Mouse (Mus musculus): ENCODE results near the gene Siglece. TPM values are rescaled to one million over a fixed set of nuclear protein-coding genes. Genes with fewer than 3 reads are reported as not detected.

The Siglece gene
- polyA plus RNA-seq, 2 experiments = 1.6 to 2.0 TPM

GRCm38 (mm10) chr7:43623819-43624218 is 36.1 kb downstream of the Siglece start:
- 26% methylated on average over 10 of the region's 10 CpGs for WGBS (ENCODE audit: insufficient replicate concordance)
- ATAC-seq (ENCODE audit: insufficient read depth) (no peak), DNase-seq (ENCODE audit: low read depth in 3 of 3, low spot score in 3 of 3) (no peak)
- Histone ChIP-seq H3K27me3 (ENCODE audit: control insufficient read depth, insufficient read depth, low read length) (no peaks in the 10 kb centered on the region), H3K4me3 (ENCODE audit: insufficient read depth in 1 of 2, low read depth in 2 of 2, low read length in 2 of 2) (no peak overlapping the region), H3K9me3 (ENCODE audit: control insufficient read depth, low read length) (no peaks in the 10 kb centered on the region), H3K4me2 (ENCODE audit: low read depth) (no peak overlapping the region), H3K36me3 (replicated peaks; ENCODE audit: control insufficient read depth, insufficient read depth, low read depth) (no peaks in the 10 kb centered on the region), H3K27ac (no peak overlapping the region), H3K4me1 (replicated peaks; ENCODE audit: control insufficient read depth in 2 of 2, insufficient read depth in 2 of 2, low read length in 1 of 2) (no peaks in the 10 kb centered on the region), H3K9ac (replicated peaks) (no peak overlapping the region)
- TF ChIP-seq EP300 (IDR thresholded peaks at IDR 0.05; ENCODE audit: low read depth) (no peak), CTCF (IDR thresholded peaks at IDR 0.05; ENCODE audit: low read depth) (no peak)

- H3K9me3 ChIP-seq (ENCODE audit: control insufficient read depth, low read length) = no peaks in the 10 kb centered on the region
- no peak for TF ChIP-seq CTCF (IDR thresholded peaks at IDR 0.05; ENCODE audit: low read depth)
- TF ChIP-seq EP300 (IDR thresholded peaks at IDR 0.05; ENCODE audit: low read depth) = no peak
- ATAC-seq (ENCODE audit: insufficient read depth) (no peak), DNase-seq (ENCODE audit: low read depth in 3 of 3, low spot score in 3 of 3) (no peak)
- H3K36me3 ChIP-seq (replicated peaks; ENCODE audit: control insufficient read depth, insufficient read depth, low read depth) = no peaks in the 10 kb centered on the region
- no peak overlapping the region for H3K4me3 ChIP-seq (ENCODE audit: insufficient read depth in 1 of 2, low read depth in 2 of 2, low read length in 2 of 2)
- H3K4me1 ChIP-seq (replicated peaks; ENCODE audit: control insufficient read depth in 2 of 2, insufficient read depth in 2 of 2, low read length in 1 of 2) = no peaks in the 10 kb centered on the region
- H3K9ac ChIP-seq (replicated peaks) = no peak overlapping the region
- WGBS (ENCODE audit: insufficient replicate concordance) = 52% methylated on average over 7 of the region's 7 CpGs
- H3K27ac ChIP-seq = no peak overlapping the region
- no peak overlapping the region for H3K4me2 ChIP-seq (ENCODE audit: low read depth)
- H3K27me3 ChIP-seq (ENCODE audit: control insufficient read depth, insufficient read depth, low read length) = no peaks in the 10 kb centered on the region
These were observed 37.0 kb downstream of the Siglece start for GRCm38 (mm10) chr7:43622927-43623326.

GRCm38 (mm10) chr7:43613816-43614551 is 46.0 kb downstream of the Siglece start:
- H3K27ac ChIP-seq = no peak overlapping the region
- H3K4me2 ChIP-seq (ENCODE audit: low read depth) = no peak overlapping the region
- DNase-seq (ENCODE audit: low read depth in 3 of 3, low spot score in 3 of 3) = no peak
- H3K36me3 ChIP-seq (replicated peaks; ENCODE audit: control insufficient read depth, insufficient read depth, low read depth) = no peaks in the 10 kb centered on the region
- H3K4me1 ChIP-seq (replicated peaks; ENCODE audit: control insufficient read depth in 2 of 2, insufficient read depth in 2 of 2, low read length in 1 of 2) = no peaks in the 10 kb centered on the region
- no peak overlapping the region for H3K4me3 ChIP-seq (ENCODE audit: insufficient read depth in 1 of 2, low read depth in 2 of 2, low read length in 2 of 2)
- 74% methylated on average over 14 of the region's 14 CpGs for WGBS (ENCODE audit: insufficient replicate concordance)
- no peaks in the 10 kb centered on the region for H3K9me3 ChIP-seq (ENCODE audit: control insufficient read depth, low read length)
- no peak overlapping the region for H3K9ac ChIP-seq (replicated peaks)
- no peaks in the 10 kb centered on the region for H3K27me3 ChIP-seq (ENCODE audit: control insufficient read depth, insufficient read depth, low read length)
- no peak for TF ChIP-seq CTCF (IDR thresholded peaks at IDR 0.05; ENCODE audit: low read depth)
- TF ChIP-seq EP300 (IDR thresholded peaks at IDR 0.05; ENCODE audit: low read depth) = no peak
- ATAC-seq (ENCODE audit: insufficient read depth) = no peak

GRCm38 (mm10) chr7:43608316-43608824 is 51.6 kb downstream of the Siglece start:
- no peaks in the 10 kb centered on the region for H3K36me3 ChIP-seq (replicated peaks; ENCODE audit: control insufficient read depth, insufficient read depth, low read depth)
- TF ChIP-seq EP300 (IDR thresholded peaks at IDR 0.05; ENCODE audit: low read depth) = no peak
- TF ChIP-seq CTCF (IDR thresholded peaks at IDR 0.05; ENCODE audit: low read depth) = no peak
- H3K4me1 ChIP-seq (replicated peaks; ENCODE audit: control insufficient read depth in 2 of 2, insufficient read depth in 2 of 2, low read length in 1 of 2) = no peaks in the 10 kb centered on the region
- H3K27me3 ChIP-seq (ENCODE audit: control insufficient read depth, insufficient read depth, low read length) = no peaks in the 10 kb centered on the region
- no peak overlapping the region for H3K4me3 ChIP-seq (ENCODE audit: insufficient read depth in 1 of 2, low read depth in 2 of 2, low read length in 2 of 2)
- DNase-seq (ENCODE audit: low read depth in 3 of 3, low spot score in 3 of 3) (no peak), ATAC-seq (ENCODE audit: insufficient read depth) (no peak)
- H3K9me3 ChIP-seq (ENCODE audit: control insufficient read depth, low read length) = no peaks in the 10 kb centered on the region
- no peak overlapping the region for H3K9ac ChIP-seq (replicated peaks)
- 52% methylated on average over 7 of the region's 7 CpGs for WGBS (ENCODE audit: insufficient replicate concordance)
- H3K4me2 ChIP-seq (ENCODE audit: low read depth) = no peak overlapping the region
- no peak overlapping the region for H3K27ac ChIP-seq

GRCm38 (mm10) chr7:43607743-43608287 is 52.1 kb downstream of the Siglece start:
- no peak for ATAC-seq (ENCODE audit: insufficient read depth)

More at GRCm38 (mm10) chr7:43607743-43608287, 52.1 kb downstream of the Siglece start:
- no peaks in the 10 kb centered on the region for H3K27me3 ChIP-seq (ENCODE audit: control insufficient read depth, insufficient read depth, low read length)
- no peaks in the 10 kb centered on the region for H3K9me3 ChIP-seq (ENCODE audit: control insufficient read depth, low read length)
- H3K4me2 ChIP-seq (ENCODE audit: low read depth) = no peak overlapping the region
- DNase-seq (ENCODE audit: low read depth in 3 of 3, low spot score in 3 of 3) = peak in 1 of 3 experiments; percentile 4
- no peaks in the 10 kb centered on the region for H3K36me3 ChIP-seq (replicated peaks; ENCODE audit: control insufficient read depth, insufficient read depth, low read depth)
- H3K27ac ChIP-seq = no peak overlapping the region
- TF ChIP-seq EP300 (IDR thresholded peaks at IDR 0.05; ENCODE audit: low read depth) (no peak), CTCF (IDR thresholded peaks at IDR 0.05; ENCODE audit: low read depth) (no peak)
- 29% methylated on average over 5 of the region's 5 CpGs for WGBS (ENCODE audit: insufficient replicate concordance)
- H3K9ac ChIP-seq (replicated peaks) = no peak overlapping the region
- no peaks in the 10 kb centered on the region for H3K4me1 ChIP-seq (replicated peaks; ENCODE audit: control insufficient read depth in 2 of 2, insufficient read depth in 2 of 2, low read length in 1 of 2)
- no peak overlapping the region for H3K4me3 ChIP-seq (ENCODE audit: insufficient read depth in 1 of 2, low read depth in 2 of 2, low read length in 2 of 2)
